ENCODE assay signal across 8 mouse cellular contexts in genomic region chr17:57030931-57031660, GRCm38 (mm10). TPM values are rescaled to one million over a fixed set of nuclear protein-coding genes. Genes with fewer than 3 reads are reported as not detected.
DNase-seq lines count a peak whose midpoint lies in the region; ATAC-seq lines count a peak whose summit lies in the region.

Khsrp (minus strand) TSS chr17:57031522.

- DNase-seq in right cerebral cortex, postnatal 10 days (ENCODE audit: low spot score in 2 of 2), result peak; percentile 65 to 67
- no peak for DNase-seq in right cerebral cortex, postnatal 25 days
- DNase-seq in embryo, embryonic 10 days (ENCODE audit: low spot score), result peak; percentile 58
- peak; percentile 43 to 64 for DNase-seq in gastrocnemius, postnatal 4 days (ENCODE audit: low spot score in 2 of 2)
- peak; percentile 64 for DNase-seq in intestine, embryonic 14.5 days (ENCODE audit: low spot score)
- DNase-seq in thymus, postnatal 10 days (ENCODE audit: low spot score in 2 of 2), result peak; percentile 64 to 70

- peak; percentile 0; the same call in 1 of the 2 replicates for ATAC-seq in intestine, embryonic 14.5 days (replicated peaks; ENCODE audit: low FRiP score, low TSS enrichment, low read depth)
- no peak for ATAC-seq in limb, embryonic 15.5 days (ENCODE audit: insufficient number of reproducible peaks, low FRiP score, low TSS enrichment, low read depth)
- no peak for ATAC-seq in monocyte, adult 5-6 weeks (replicated peaks; ENCODE audit: insufficient number of reproducible peaks, low FRiP score, low TSS enrichment, poor library complexity, severe bottlenecking)

- peak within 1 kb of the TSS; percentile 99 for H3K9ac ChIP-seq in intestine, embryonic 14.5 days (ENCODE audit: low read length)
- peak within 1 kb of the TSS; percentile 100 for H3K9ac ChIP-seq in limb, embryonic 15.5 days

- under 1% methylated on average over 69 of the region's 99 CpGs for WGBS in intestine, embryonic 14.5 days
- under 1% methylated on average over 69 of the region's 99 CpGs for WGBS in limb, embryonic 15.5 days

- H3K27me3 ChIP-seq in intestine, embryonic 14.5 days (replicated peaks; ENCODE audit: control insufficient read depth, insufficient read depth, low read length), result no peaks in the 10 kb centered on the region
- no peaks in the 10 kb centered on the region for H3K27me3 ChIP-seq in limb, embryonic 15.5 days

- H3K9me3 ChIP-seq in intestine, embryonic 14.5 days (ENCODE audit: control insufficient read depth, low read length), result no peaks in the 10 kb centered on the region
- no peaks in the 10 kb centered on the region for H3K9me3 ChIP-seq in limb, embryonic 15.5 days

- H3K27ac ChIP-seq in intestine, embryonic 14.5 days (ENCODE audit: low read depth), result peak within 1 kb of the TSS; percentile 93
- peak within 1 kb of the TSS; percentile 93 for H3K27ac ChIP-seq in limb, embryonic 15.5 days

- peak within 1 kb of the TSS; percentile 85 for H3K4me2 ChIP-seq in intestine, embryonic 14.5 days (ENCODE audit: low read length)
- peak within 1 kb of the TSS; percentile 74 for H3K4me2 ChIP-seq in limb, embryonic 15.5 days

- peaks cover 13% of the 10 kb centered on the region for H3K4me1 ChIP-seq in intestine, embryonic 14.5 days (replicated peaks; ENCODE audit: control insufficient read depth, insufficient read depth, low read length)
- peaks cover 16% of the 10 kb centered on the region for H3K4me1 ChIP-seq in limb, embryonic 15.5 days

- H3K4me3 ChIP-seq in intestine, embryonic 14.5 days (ENCODE audit: low read depth, low read length), result peak within 1 kb of the TSS; percentile 79
- H3K4me3 ChIP-seq in limb, embryonic 15.5 days, result peak within 1 kb of the TSS; percentile 96

- peaks cover 31% of the 10 kb centered on the region for H3K36me3 ChIP-seq in intestine, embryonic 14.5 days (ENCODE audit: control insufficient read depth, insufficient read depth, low read length)
- H3K36me3 ChIP-seq in limb, embryonic 15.5 days, result peaks cover 28% of the 10 kb centered on the region

RNA-seq across cellular contexts. Expression of gene Khsrp, which starts in this region (rescaled TPM):
- total RNA-seq in gastrocnemius, postnatal 4 days (2021), result 10 to 100 TPM; 87.0 to 87.7 TPM
- 45.9 and 59.1 TPM in 2 replicates for polyA plus RNA-seq in intestine, embryonic 14.5 days (2014; fragmentation: Nextera tagmentation; extraction: Ambion mirVana)
- polyA plus RNA-seq in limb, embryonic 15.5 days (2015; fragmentation: Nextera tagmentation; extraction: Ambion mirVana), result 24.2 and 35.9 TPM in 2 replicates
- 25.1 to 60.3 TPM (median 33.8 TPM) in 3 replicates for total RNA-seq in monocyte, adult 5-6 weeks (2017)
